12 mouse cellular contexts compared by ENCODE assay signal in the genomic region with DNA sequence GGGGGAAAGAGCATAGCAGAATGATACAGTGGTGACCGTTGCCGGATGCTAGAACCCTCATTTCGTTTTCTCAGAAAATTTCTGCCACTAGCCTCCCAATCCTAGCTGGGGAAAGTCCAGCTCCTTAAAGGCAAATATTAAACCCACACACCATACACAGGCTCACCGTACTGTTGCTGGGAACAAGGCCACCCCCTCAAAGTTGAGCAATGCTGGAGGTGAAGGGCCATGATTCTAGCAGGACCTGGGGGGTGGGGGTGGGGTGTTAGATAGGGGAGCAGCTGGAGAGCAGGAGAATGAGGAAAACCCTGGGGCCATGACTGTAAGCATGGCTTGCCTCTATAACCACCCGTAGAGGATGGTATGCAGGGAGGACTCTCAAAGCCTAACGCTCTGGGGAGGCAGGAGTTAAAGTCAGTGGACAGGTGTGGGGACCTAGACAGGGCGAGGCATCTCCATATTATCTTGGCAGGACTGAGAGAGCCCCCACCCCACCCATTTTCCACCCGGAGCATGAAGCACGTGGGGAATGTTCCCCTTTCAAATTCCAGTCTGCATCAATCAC. TPM values are rescaled to one million over a fixed set of nuclear protein-coding genes. Genes with fewer than 3 reads are reported as not detected.
DNase-seq lines count a peak whose midpoint lies in the region; ATAC-seq lines count a peak whose summit lies in the region.
"Had no signal": no experiment of that assay in that cellular context is flagged by ENCODE, and none has a peak within 500 bp of the region (broad histone marks: within the 10 kb centered on the region; RNA-seq: fewer than 3 reads in every experiment).

No protein-coding gene starts in this region.

- peak overlapping the region; percentile 83 for H3K9ac ChIP-seq in heart, embryonic 12.5 days
- H3K9ac ChIP-seq in liver, embryonic 12.5 days, result peak overlapping the region; percentile 56; the same call in 1 of the 2 replicates

- H3K36me3 ChIP-seq in heart, embryonic 12.5 days, result peaks cover 29% of the 10 kb centered on the region
- H3K36me3 ChIP-seq in liver, embryonic 12.5 days, result peaks cover 23% of the 10 kb centered on the region

- peaks cover 43% of the 10 kb centered on the region for H3K27me3 ChIP-seq in heart, embryonic 12.5 days (replicated peaks)
- peaks cover 82% of the 10 kb centered on the region for H3K27me3 ChIP-seq in liver, embryonic 12.5 days (replicated peaks)

- peak overlapping the region; percentile 83 for H3K27ac ChIP-seq in heart, embryonic 12.5 days (ENCODE audit: poor library complexity, severe bottlenecking)
- H3K27ac ChIP-seq in liver, embryonic 12.5 days, result peak overlapping the region; percentile 60

- H3K4me3 ChIP-seq in heart, embryonic 12.5 days, result peak overlapping the region; percentile 50
- H3K4me3 ChIP-seq in liver, embryonic 12.5 days, result 0 out of 2 replicates have a peak overlapping the region, but pooled peaks have one; percentile 31

- no peak; the same call in 1 of the 2 replicates for ATAC-seq in heart, embryonic 12.5 days (ENCODE audit: insufficient number of reproducible peaks, low FRiP score)
- peak; percentile 25; the same call in 1 of the 2 replicates for ATAC-seq in liver, embryonic 12.5 days

- H3K4me1 ChIP-seq in heart, embryonic 12.5 days (replicated peaks), result peaks cover 10% of the 10 kb centered on the region
- H3K4me1 ChIP-seq in liver, embryonic 12.5 days, result 0 out of 2 replicates have a peak, but pooled peaks cover 4% of the 10 kb centered on the region

- peak overlapping the region; percentile 80 for H3K4me2 ChIP-seq in heart, embryonic 12.5 days
- peak overlapping the region; percentile 50 for H3K4me2 ChIP-seq in liver, embryonic 12.5 days

- DNase-seq in heart, postnatal 25 days (ENCODE audit: low spot score), result no peak
- DNase-seq in retina, embryonic 14.5 days (ENCODE audit: low spot score), result peak; percentile 26
- no peak for DNase-seq in retina, postnatal 1 day
- no peak for DNase-seq in layer of hippocampus, adult 8-10 months (ENCODE audit: low spot score in 2 of 2)
- DNase-seq in adrenal gland, adult 2 months, result no peak
- DNase-seq in thymus, postnatal 0 days (ENCODE audit: low spot score), result no peak
- DNase-seq: adrenal gland, adult 8-10 months had no signal

- intact Hi-C loops in heart, postnatal 25 days (cut with DNase I), result no loop called here

- whole genome bisulfite sequencing in heart, embryonic 12.5 days, result 6% methylated on average over 9 of the region's 9 CpGs
- 11% methylated on average over 9 of the region's 9 CpGs for WGBS in liver, embryonic 12.5 days (ENCODE audit: insufficient replicate concordance)

- H3K9me3 ChIP-seq in heart, embryonic 12.5 days (replicated peaks), result peaks cover 15% of the 10 kb centered on the region
- peaks cover 10% of the 10 kb centered on the region for H3K9me3 ChIP-seq in liver, embryonic 12.5 days (replicated peaks)

RNA-seq across cellular contexts. Expression of gene Igf2, which starts 2.1 kb away (rescaled TPM):
- 1,315 and 1,354 TPM in 2 replicates for polyA plus RNA-seq in heart, embryonic 12.5 days (2016; fragmentation: Nextera tagmentation; extraction: Ambion mirVana)
- 100 to 1,000 TPM; 131 to 156 TPM for total RNA-seq in heart, postnatal 25 days (2021)
- 354 and 377 TPM in 2 replicates for polyA plus RNA-seq in liver, embryonic 12.5 days (2016; fragmentation: Nextera tagmentation; extraction: Ambion mirVana)
- 10 to 100 TPM; 52.4 to 90.2 (median 73.6) TPM for total RNA-seq in layer of hippocampus, adult 8-10 months (2022)
- 10 to 100 TPM in 1 of 2 experiments, 1 to 10 TPM in 1; 8.6 to 13.1 TPM for total RNA-seq in adrenal gland, adult 2 months (2021)
- polyA plus RNA-seq in adrenal gland, adult 2 months (2012; rRNA removed), result 22.4 and 32.0 TPM in 2 replicates
- 53.2 and 64.1 TPM in 2 replicates for polyA plus RNA-seq in thymus, postnatal 0 days (2015; fragmentation: Nextera tagmentation; extraction: Ambion mirVana)
- total RNA-seq: granulocyte monocyte progenitor cell, adult 5-6 weeks had no signal

RNA-seq across cellular contexts. Expression of gene Gm49394, which starts 5.2 kb away (rescaled TPM):
- polyA plus RNA-seq in heart, embryonic 12.5 days (2016; fragmentation: Nextera tagmentation; extraction: Ambion mirVana), result 0.04 and 0.21 TPM in 2 replicates
- total RNA-seq in heart, postnatal 25 days (2021), result not detected
- polyA plus RNA-seq in liver, embryonic 12.5 days (2016; fragmentation: Nextera tagmentation; extraction: Ambion mirVana), result not detected in 2 replicates
- total RNA-seq in layer of hippocampus, adult 8-10 months (2022), result under 1 TPM in 1 of 4 experiments, not detected in 3; 0.30 TPM
- not detected for total RNA-seq in adrenal gland, adult 2 months (2021)
- not detected in 2 replicates for polyA plus RNA-seq in adrenal gland, adult 2 months (2012; rRNA removed)
- polyA plus RNA-seq in thymus, postnatal 0 days (2015; fragmentation: Nextera tagmentation; extraction: Ambion mirVana), result 0.08 TPM in 1 of 2 replicates, not detected in the other
- total RNA-seq: adrenal gland, adult 8-10 months; granulocyte monocyte progenitor cell, adult 5-6 weeks; left cerebral cortex, adult 8-10 months had no signal
- polyA plus RNA-seq: spleen, adult 2 months had no signal
